Mouse (Mus musculus) thymus, adult 2 months (tissue): Measurements from ENCODE around the gene Tmem8b. TPM values are rescaled to one million over a fixed set of nuclear protein-coding genes. Genes with fewer than 3 reads are reported as not detected.

Experiments used
- DNase-seq: peaks from one replicate; pipeline ENCODE4 v3.0.0; 2021
- H3K27ac ChIP-seq: fragments of 200-500 bp; 2 replicates; pipeline ENCODE4 v1.5.1; 2012; ENCODE audit warnings: low read length, control low read depth; ENCODE audit not compliant: control insufficient read depth, insufficient read depth
- H3K27me3 ChIP-seq: fragments of 200-500 bp; 2 replicates; pipeline ENCODE4 v1.6.1; 2012; ENCODE audit warnings: mild to moderate bottlenecking, low read length, moderate library complexity, mixed read lengths; ENCODE audit not compliant: control insufficient read depth, insufficient read depth
- H3K36me3 ChIP-seq: fragments of 200-500 bp; 2 replicates; pipeline ENCODE4 v1.6.1; 2012; ENCODE audit warnings: mild to moderate bottlenecking, low read length, moderate library complexity; ENCODE audit not compliant: control insufficient read depth, insufficient read depth
- H3K4me1 ChIP-seq: fragments of 200-500 bp; replicated peaks from 2 replicates; pipeline ENCODE4 v1.6.1; 2012; ENCODE audit warnings: low read length; ENCODE audit not compliant: control insufficient read depth, insufficient read depth
- H3K4me3 ChIP-seq: fragments of 200-500 bp; 2 replicates; pipeline ENCODE4 v1.5.1; 2012; ENCODE audit warnings: mild to moderate bottlenecking, low read length, control low read depth, moderate library complexity; ENCODE audit not compliant: control insufficient read depth, insufficient read depth
- CTCF ChIP-seq: fragments of 200-500 bp; IDR thresholded peaks from 2 replicates; pipeline ENCODE4 v1.5.1; 2012; ENCODE audit warnings: mild to moderate bottlenecking, control low read depth, low read length, moderate library complexity, borderline replicate concordance; ENCODE audit not compliant: control insufficient read depth, poor library complexity, insufficient read depth; ENCODE audit errors: extremely low read depth
- POLR2A ChIP-seq: fragments of 200-500 bp; IDR thresholded peaks from 2 replicates; pipeline ENCODE4 v1.6.1; 2012; ENCODE audit warnings: mild to moderate bottlenecking, low read length, control low read depth, moderate library complexity; ENCODE audit not compliant: control insufficient read depth, poor library complexity, insufficient read depth; ENCODE audit errors: extremely low read depth
- WGBS: fragments of 180-500 bp; shearing (Covaris S2); methylation state at CpG from one replicate; pipeline ENCODE4 v1.1.7; 2018; 5-methylcytosine and 5-hydroxymethylcytosine counted together
- polyA plus RNA-seq: library from polyadenylated mRNA; depleted of rRNA; stranded (reverse); fragments of >200 nt; gene quantifications from 2 replicates; pipeline ENCODE4 v1.2.3, GENCODE M21; 2012

Gene Tmem8b
- polyA plus RNA-seq, 1 experiment: 10.0 TPM

DNA sequence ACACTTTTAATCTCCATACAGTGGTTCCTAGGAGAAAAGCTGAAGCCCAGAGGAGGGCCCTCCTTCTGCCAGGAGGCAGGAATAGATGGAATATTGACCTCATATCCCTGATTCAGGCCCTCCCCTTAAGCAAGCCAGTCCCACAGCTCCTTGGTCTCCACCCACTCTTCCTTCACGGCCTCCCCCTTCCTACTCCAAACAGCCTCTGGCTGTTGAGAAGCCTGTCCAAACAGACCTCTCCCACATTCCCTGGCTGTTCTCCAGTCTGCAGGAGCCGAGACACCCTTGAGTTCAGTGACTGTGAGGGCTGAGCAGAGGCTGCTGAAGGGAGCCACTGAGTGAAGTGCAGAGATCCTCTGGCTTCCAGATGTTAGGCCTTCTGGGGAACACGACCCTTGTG lies 58.2 kb downstream of the Tmem8b start, which contains the start of gene Hrct1:
Hrct1 (plus strand) TSS at position 194 of the 400 bp plus-strand sequence.
- Histone ChIP-seq H3K27me3 (no peaks in the 10 kb centered on the region), H3K4me3 (no peak within 1 kb of the TSS), H3K27ac (no peak within 1 kb of the TSS), H3K36me3 (no peaks in the 10 kb centered on the region), H3K4me1 (no peaks in the 10 kb centered on the region)
- TF ChIP-seq POLR2A: no peak
- TF ChIP-seq CTCF: no peak
- WGBS: 82% methylated on average over 3 of the region's 3 CpGs
- DNase-seq: no peak

DNA sequence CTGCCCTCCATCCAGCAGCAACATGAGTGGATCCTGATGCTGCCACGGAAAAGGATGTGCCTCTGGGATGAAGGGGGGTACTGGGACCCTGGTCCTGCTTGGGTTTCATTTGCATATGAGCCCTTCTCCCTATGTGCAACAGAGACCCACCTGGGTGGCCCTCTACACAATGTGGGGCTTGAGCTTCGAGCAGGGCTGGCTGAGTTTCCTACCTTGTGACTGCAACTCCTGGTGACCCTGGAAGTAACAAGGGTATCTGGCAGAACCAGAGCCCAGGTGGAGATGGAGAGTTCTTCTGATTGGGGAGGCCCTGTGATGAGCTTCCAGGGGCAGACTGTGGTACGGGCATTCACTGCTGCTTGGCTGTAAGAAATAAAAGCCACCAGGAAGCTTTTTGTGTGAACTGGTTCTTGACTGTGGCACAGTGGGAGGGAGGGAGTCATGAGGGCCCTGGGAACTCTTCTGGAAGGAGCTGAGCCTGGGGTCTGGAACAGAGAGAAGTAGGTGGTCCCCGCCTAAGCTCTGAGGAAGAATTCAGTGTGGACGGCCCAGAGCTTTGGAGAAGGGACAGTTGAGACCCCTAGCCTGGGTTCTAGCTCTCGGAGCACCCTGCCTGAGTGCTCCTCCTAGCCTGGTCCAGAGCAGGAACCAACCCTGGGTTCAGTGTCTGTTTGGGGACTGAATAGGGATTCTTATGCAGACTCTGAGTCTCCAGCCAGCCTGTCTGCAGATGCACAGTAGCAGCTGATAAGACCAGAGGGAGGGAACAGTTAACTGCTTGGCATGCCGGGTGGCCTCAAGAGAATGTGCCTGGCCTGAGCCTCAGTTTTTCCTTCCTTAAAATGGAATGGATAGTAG lies 59.2 kb downstream of the Tmem8b start:
- no peak for TF ChIP-seq CTCF
- no peak for TF ChIP-seq POLR2A
- no peaks in the 10 kb centered on the region for H3K36me3 ChIP-seq
- 87% methylated on average over 7 of the region's 7 CpGs for WGBS
- DNase-seq: no peak
- H3K27me3 ChIP-seq: no peaks in the 10 kb centered on the region
- H3K4me3 ChIP-seq: no peak overlapping the region
- no peak overlapping the region for H3K27ac ChIP-seq
- no peaks in the 10 kb centered on the region for H3K4me1 ChIP-seq

DNA sequence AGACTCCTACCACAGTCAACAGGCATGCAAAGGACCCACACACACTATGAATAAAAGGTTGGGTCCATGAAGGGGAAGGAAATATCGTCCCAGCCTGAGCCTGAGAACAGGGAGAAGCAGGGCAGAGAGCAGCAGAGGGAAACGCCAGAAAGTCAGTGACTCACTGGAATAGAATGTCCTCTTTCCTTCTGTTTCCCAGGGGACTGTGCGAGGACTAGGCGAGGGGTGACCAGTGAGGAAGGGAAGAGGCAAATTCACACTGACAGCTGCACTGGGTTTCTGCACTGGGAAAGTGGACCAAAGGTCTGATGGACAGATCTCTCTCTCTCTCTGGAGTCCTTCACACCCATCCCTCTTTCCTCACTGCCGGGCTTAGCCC lies 59.8 kb downstream of the Tmem8b start:
- H3K4me3 ChIP-seq: no peak overlapping the region
- 54% methylated on average over 5 of the region's 5 CpGs for whole genome bisulfite sequencing
- DNase-seq: no peak

DNA sequence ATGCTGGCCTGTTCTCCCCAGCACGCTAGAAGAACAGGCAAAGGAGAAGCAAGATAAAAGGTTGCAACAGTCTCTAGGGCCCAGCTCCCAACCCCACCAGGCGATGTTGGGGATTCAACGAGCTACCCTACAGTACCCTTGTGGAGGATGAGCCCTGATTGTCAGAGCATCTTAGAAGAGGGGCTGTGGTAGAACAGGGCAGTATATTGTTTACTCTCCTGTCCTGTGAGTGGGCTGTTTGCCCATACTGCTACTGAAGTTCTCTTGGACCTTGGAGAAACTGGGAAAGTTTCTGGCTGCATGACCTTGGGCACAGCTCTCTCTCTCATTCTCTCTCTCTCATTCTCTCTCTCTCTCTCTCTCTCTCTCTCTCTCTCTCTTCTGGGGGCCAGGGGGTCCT lies 60.4 kb downstream of the Tmem8b start:
- DNase-seq: no peak
- 78% methylated on average over 3 of the region's 3 CpGs for WGBS
- Histone ChIP-seq H3K4me1 (no peaks in the 10 kb centered on the region), H3K36me3 (no peaks in the 10 kb centered on the region), H3K27me3 (no peaks in the 10 kb centered on the region), H3K4me3 (no peak overlapping the region), H3K27ac (no peak overlapping the region)
- TF ChIP-seq CTCF: no peak
- TF ChIP-seq POLR2A: no peak

More for the DNA sequence above, 59.8 kb downstream of the Tmem8b start:
- H3K4me1 ChIP-seq: no peaks in the 10 kb centered on the region
- no peaks in the 10 kb centered on the region for H3K27me3 ChIP-seq
- TF ChIP-seq CTCF (no peak), POLR2A (no peak)
- H3K36me3 ChIP-seq: no peaks in the 10 kb centered on the region
- no peak overlapping the region for H3K27ac ChIP-seq

DNA sequence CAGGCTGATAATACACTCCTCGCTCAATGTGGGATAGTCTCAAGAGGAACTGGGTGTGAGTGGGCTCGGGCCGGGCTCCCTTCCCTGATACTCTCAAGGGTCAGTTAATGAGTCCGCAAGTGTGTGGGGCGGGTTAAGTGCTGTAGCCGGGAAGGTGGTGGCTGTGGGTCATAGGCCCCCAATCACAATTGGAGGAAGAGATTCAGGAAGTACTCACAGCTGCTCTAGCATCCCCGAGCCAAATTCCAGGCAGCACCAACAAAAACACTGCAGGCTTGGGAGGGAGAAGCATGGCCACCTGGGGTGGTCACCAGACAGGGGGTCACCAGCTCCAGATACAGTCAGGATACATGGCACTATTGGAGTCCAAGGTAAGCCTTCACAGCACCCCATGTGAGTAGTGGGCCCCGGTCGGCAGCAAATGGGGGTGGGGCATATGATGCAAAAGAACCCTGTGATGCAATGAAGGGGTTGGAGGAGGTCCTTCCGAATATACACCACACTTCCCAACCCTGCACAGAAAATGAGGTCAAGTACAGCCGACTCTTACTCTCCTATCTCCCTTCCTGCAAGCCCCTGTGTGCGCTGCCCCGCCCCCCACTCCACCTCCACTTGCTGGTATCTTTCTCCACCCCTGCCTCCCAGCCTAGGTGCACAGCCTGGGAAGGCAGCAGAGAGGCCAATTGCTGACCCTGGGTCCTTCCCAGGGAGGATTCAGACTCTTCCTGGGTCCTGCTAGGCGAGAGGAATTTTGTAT lies 61.2 kb downstream of the Tmem8b start, which contains the start of gene Spaar:
Spaar (plus strand) TSS at position 241 of the 757 bp plus-strand sequence.
- no peak for DNase-seq
- Histone ChIP-seq H3K4me3 (no peak within 1 kb of the TSS), H3K4me1 (no peaks in the 10 kb centered on the region), H3K27ac (no peak within 1 kb of the TSS), H3K27me3 (no peaks in the 10 kb centered on the region), H3K36me3 (no peaks in the 10 kb centered on the region)
- TF ChIP-seq CTCF (no peak), POLR2A (no peak)
- 57% methylated on average over 14 of the region's 14 CpGs for WGBS

DNA sequence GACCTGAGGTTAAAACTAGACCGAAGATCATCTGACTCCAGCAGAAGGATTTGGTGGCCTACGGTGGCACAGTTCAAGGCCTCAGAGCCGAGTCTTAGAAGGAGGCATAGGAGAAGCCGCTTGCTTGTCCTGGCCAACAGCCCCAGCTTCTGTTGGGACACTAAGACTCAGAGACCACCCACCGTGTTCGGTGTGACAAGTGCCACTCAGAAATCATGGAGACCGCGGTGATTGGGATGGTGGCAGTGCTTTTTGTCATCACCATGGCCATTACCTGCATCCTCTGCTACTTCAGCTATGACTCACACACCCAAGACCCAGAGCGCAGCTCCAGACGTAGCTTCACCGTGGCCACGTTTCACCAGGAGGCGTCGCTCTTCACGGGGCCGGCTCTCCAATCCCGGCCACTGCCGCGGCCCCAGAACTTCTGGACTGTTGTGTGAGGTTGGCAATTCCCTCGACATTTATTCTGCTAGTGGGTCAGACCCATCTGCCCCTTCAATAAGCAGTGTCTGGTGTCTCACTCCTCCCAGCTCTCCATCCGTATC lies 62.1 kb downstream of the Tmem8b start:
- no peak for DNase-seq
- H3K4me1 ChIP-seq: no peaks in the 10 kb centered on the region
- 68% methylated on average over 21 of the region's 21 CpGs for WGBS
- no peak overlapping the region for H3K4me3 ChIP-seq
- H3K36me3 ChIP-seq: no peaks in the 10 kb centered on the region
- H3K27me3 ChIP-seq: no peaks in the 10 kb centered on the region
- no peak for TF ChIP-seq CTCF
- TF ChIP-seq POLR2A: no peak
- no peak overlapping the region for H3K27ac ChIP-seq
